Mouse (Mus musculus) bone marrow, adult 2 months (tissue): ENCODE results near the gene Atp8a2.

ENCODE experiments used
- CTCF ChIP-seq: fragments of 200-500 bp; IDR thresholded peaks from 2 replicates; pipeline ENCODE4 v1.5.1; 2011; ENCODE audit warnings: low read length, control low read depth; ENCODE audit not compliant: control insufficient read depth, insufficient read depth
- POLR2A ChIP-seq: fragments of 200-500 bp; IDR thresholded peaks from 2 replicates; pipeline ENCODE4 v1.6.1; 2011; ENCODE audit warnings: low read depth, mild to moderate bottlenecking, control low read depth, low read length, borderline replicate concordance; ENCODE audit not compliant: control insufficient read depth

- TF ChIP-seq POLR2A, result no peak
- no peak for TF ChIP-seq CTCF
Measured at GRCm38 (mm10) chr14:59890107-59890506, 306.9 kb downstream of the Atp8a2 start.
